Mouse (Mus musculus): ENCODE measurements at regions not wholly inside any gene's neighbourhood (a gene's known extent, or its start where the extent isn't known, plus 50 kb on each side); places are given as distances from the start of the nearest gene placed in this dataset.
A peak's percentile ranks its signal among the peaks of the same experiment; 100 is the strongest.

GRCm38 (mm10) chr9:61578255-61578654 is 206.1 kb downstream of the Tle3 start:
- DNase-seq (ENCODE audit: low read depth, low spot score) = no peak

- DNase-seq (ENCODE audit: low read depth, low spot score) = no peak
These were observed 201.6 kb downstream of the Tle3 start for GRCm38 (mm10) chr9:61573634-61574359.

- no peak for DNase-seq (ENCODE audit: low read depth, low spot score)
These were observed 190.9 kb downstream of the Tle3 start for GRCm38 (mm10) chr9:61563017-61563416.

GRCm38 (mm10) chr9:61561551-61561950 is 189.4 kb downstream of the Tle3 start:
- no peak for DNase-seq (ENCODE audit: low read depth, low spot score)

- no peak for DNase-seq (ENCODE audit: low read depth, low spot score)
These were observed 186.5 kb downstream of the Tle3 start for GRCm38 (mm10) chr9:61558621-61559020.

GRCm38 (mm10) chr9:61557025-61557424 is 184.9 kb downstream of the Tle3 start:
- DNase-seq (ENCODE audit: low read depth, low spot score) = no peak

- DNase-seq (ENCODE audit: low read depth, low spot score) = no peak
These were observed 183.0 kb downstream of the Tle3 start for GRCm38 (mm10) chr9:61555173-61555572.

- no peak for DNase-seq (ENCODE audit: low read depth, low spot score)
These were observed 182.4 kb downstream of the Tle3 start for GRCm38 (mm10) chr9:61554611-61555010.

GRCm38 (mm10) chr9:61553626-61554025 is 181.5 kb downstream of the Tle3 start:
- no peak for DNase-seq (ENCODE audit: low read depth, low spot score)

- DNase-seq (ENCODE audit: low read depth, low spot score) = no peak
These were observed 179.2 kb downstream of the Tle3 start for GRCm38 (mm10) chr9:61551361-61551760.

GRCm38 (mm10) chr9:61550326-61550725 is 178.2 kb downstream of the Tle3 start:
- DNase-seq (ENCODE audit: low read depth, low spot score) = no peak

GRCm38 (mm10) chr9:61549692-61550241 is 177.6 kb downstream of the Tle3 start:
- DNase-seq (ENCODE audit: low read depth, low spot score) = no peak

GRCm38 (mm10) chr9:61537316-61538189 is 165.4 kb downstream of the Tle3 start:
- peak; percentile 32 for DNase-seq (ENCODE audit: low read depth, low spot score)

GRCm38 (mm10) chr9:61533237-61533636 is 161.1 kb downstream of the Tle3 start:
- no peak for DNase-seq (ENCODE audit: low read depth, low spot score)

GRCm38 (mm10) chr9:61530263-61531045 is 158.3 kb downstream of the Tle3 start:
- DNase-seq (ENCODE audit: low read depth, low spot score) = no peak

- DNase-seq (ENCODE audit: low read depth, low spot score) = no peak
These were observed 156.2 kb downstream of the Tle3 start for GRCm38 (mm10) chr9:61528286-61528865.

- no peak for DNase-seq (ENCODE audit: low read depth, low spot score)
These were observed 155.4 kb downstream of the Tle3 start for GRCm38 (mm10) chr9:61527491-61528056.

- DNase-seq (ENCODE audit: low read depth, low spot score) = no peak
These were observed 148.0 kb downstream of the Tle3 start for GRCm38 (mm10) chr9:61520136-61520535.

GRCm38 (mm10) chr9:61517906-61518305 is 145.7 kb downstream of the Tle3 start:
- DNase-seq (ENCODE audit: low read depth, low spot score) = no peak

- no peak for DNase-seq (ENCODE audit: low read depth, low spot score)
These were observed 139.3 kb downstream of the Tle3 start for GRCm38 (mm10) chr9:61511436-61511835.

Data from embryo, embryonic 11.5 days (tissue).